Mouse (Mus musculus) ovary, postnatal 14 days (tissue): ENCODE results near the gene Klc4.

ENCODE experiments used
- DNase-seq: peaks from one replicate; pipeline ENCODE4 v3.0.0; 2022; ENCODE audit warnings: low spot score

Gene Klc4

DNA sequence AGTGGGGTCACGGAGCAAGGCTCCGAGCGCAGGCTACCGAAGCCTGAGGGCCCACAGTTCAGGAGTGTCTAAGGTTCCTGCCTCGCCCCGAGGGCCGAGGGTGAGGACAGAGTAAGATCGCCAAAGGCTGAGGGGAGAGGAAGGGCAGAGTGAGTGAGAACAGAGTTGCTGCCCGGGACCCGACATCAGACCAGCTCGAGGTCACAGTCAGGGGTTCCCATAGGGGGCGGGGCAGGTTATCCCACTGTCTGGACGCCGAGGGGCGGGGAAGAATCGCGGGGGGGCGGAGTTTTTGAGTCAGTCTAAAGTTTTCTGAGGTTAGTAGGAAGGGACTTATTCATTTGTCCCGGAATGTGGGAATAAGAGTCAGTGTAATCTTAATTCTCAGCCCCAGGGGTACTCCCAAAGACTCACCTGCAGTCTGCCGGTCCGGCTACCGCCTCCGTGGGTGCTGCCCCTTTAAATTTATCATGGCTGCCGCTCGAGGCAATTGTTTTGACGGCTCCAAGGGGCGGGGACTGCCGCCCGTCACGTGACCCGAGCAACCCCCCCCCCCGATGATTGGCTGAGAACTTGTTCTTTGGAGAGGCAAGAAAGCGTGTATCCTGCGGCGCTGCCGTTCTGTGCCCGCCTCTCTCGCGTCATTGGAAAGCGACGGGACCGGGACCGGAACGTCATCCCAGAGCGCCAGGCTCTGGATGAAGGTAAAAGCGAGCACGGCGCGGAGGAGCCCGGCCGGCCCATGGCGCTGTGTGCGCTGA is at the start of gene Klc4, which contains the start of gene Mrpl2:
Gene Klc4 (minus strand): TSS at position 462 of the 761 bp plus-strand sequence.
Gene Mrpl2 (plus strand): TSS at position 669 of the 761 bp plus-strand sequence.
- DNase-seq = peak; percentile 99

DNA sequence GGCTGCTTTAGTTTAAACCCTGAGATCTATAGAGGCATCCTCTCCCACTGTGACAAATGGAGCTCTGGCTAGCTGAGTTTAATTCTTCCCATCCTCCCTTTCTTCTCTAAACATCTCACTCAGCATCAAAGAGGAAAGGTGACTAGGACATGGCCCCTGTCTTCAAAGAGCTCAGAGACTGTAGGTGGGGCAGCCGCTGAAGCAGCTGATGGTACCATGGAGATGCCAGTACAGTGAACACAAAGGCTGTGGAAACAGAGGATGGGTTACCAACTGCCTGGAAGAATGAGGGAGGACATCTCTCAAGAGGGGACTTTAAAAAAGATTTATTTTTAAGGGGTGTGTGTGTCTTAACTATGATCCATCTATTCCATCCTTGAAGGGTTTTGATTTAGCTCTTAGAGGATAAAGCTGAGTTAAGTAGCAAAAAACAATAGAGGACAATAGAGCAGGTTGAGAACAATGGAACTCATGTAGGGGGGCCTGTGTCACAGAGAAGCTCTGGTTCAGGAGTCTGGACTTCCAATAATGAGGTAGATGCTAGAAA is 48.8 kb upstream of the Klc4 start:
- no peak for DNase-seq

DNA sequence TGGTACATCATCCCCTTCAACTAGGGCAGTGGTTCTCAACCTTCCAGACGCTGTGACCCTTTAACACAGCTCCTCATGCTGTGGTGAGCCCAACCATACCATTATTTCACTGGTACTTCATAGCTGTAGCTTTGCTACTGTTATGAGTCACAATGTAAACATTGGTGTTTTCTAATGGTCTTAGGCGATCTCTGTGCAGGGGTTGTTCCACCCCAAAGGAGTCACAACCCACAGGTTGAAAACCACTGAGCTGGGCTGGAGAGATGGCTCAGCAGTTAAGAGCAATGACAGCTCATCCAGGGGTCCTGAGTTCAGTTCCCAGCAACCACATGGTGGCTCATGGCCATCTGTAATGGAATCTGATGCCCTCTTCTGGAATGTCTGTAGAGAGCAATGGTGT is 45.6 kb upstream of the Klc4 start:
- DNase-seq = no peak

GRCm38 (mm10) chr17:46690665-46691064 is 44.8 kb upstream of the Klc4 start:
- no peak for DNase-seq

GRCm38 (mm10) chr17:46685913-46686312 is 40.1 kb upstream of the Klc4 start:
- no peak for DNase-seq

DNA sequence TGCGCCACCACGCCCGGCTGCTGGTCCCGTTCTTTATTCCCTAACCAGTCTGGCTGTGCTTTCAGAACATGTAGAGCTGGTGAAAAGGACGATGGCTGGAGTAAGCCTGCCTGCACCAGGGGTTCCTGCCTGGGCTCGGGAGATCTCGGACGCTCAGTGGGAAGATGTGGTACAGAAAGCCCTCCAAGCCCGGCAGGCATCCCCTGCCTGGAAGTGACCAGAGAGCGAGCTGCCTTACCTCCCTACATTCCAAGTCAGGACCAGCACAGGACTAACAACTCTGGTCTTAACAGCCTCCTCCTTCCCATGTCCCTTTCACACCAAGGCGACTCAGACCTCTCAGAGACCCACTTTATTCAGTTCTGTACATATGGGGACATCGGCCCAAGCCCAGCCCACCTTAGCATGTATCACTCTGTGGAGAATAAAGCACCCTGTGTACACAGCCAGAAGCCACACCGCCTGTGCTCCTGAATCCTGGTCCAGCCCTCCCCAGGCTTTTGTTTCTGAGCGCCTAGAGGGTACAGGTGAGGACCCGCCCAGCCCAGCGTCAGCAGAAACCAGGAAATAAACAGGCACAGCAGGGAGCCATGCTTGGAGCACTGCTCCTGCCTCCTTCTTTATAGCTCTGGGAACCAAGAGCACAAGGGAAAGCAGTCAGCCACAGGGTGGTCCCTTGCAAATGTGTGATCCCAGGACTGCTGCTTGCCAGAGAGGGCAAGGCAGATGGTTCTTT is 37.0 kb upstream of the Klc4 start:
- no peak for DNase-seq

GRCm38 (mm10) chr17:46681466-46682118 is 35.8 kb upstream of the Klc4 start:
- no peak for DNase-seq

DNA sequence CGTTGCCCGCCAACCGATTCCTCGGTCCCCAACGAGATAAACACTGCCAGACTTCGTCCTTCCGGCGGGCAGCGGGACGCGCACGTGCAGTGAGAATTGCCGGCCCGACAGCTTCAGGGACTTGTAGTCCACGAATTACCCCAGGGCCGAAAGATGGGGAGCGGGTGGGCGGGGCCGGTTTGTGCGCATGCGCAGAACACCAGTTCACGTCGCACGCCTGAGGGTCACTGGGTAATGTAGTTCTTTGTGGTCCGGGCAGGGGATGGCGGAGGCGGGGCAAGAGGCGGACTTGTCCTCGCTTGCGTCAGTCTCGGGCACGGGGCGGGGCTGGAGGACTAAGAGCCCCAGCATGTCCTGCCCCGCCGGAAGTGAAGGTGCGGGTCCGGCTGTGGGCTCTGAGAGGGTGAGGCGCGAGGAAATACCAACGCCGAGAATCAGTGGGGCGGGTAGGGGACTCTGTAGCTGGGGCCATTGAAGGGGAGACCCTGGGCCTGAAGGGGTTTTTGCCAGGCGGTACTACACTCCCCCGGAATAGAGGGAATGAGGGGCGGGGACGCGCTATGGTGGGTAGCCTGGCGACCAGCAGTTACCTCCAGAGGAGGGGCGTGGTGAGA is 35.0 kb upstream of the Klc4 start, which contains the start of gene Klhdc3:
Gene Klhdc3 (minus strand): TSS at position 155 of the 614 bp plus-strand sequence.
- DNase-seq = peak; percentile 92

DNA sequence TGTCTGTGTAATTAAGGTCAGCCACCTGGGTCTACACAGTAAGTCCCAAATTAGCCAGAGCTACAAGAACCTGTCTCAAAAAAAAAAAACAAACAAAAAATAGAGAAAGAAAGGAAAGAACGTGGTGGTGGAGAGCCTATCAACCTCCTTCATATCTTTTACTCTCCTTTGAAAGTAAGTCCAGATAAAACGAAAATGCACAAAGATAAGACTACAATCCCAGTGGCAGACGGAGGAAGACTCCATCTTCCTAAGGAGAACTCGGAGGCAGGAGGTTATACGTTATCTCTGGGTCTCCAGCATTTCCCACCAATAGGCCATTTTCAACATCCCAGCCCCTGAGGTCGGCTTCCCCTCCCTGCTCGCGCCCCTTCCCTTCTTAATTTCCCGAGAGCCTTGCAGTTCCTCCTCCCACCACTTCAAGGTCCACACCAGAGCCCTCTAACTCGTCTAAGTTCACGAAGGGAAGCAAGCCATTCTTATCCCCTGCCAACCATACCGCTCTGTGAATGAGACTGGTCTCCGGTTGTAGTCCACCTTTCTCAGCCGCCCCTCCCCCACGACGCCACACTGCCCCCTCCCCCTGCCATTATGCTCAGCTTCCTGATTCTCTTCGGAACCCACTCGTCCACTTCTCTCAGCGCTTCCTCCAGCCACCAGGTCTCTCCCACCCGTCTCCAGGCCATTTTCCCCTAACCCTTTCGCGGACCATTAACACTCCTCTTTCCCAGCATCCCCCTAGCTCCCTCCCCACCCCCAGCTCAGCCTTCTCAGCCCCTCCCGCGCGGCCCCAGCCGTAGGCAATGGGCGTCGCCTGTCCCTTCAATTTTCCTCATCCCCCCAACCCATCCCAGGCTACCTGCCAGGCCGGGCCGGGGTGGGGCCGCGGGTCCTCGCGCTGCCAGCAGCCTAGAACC is 34.3 kb upstream of the Klc4 start:
- peak; percentile 42 for DNase-seq

- no peak for DNase-seq
Measured at GRCm38 (mm10) chr17:46678911-46679310, 33.1 kb upstream of the Klc4 start.

GRCm38 (mm10) chr17:46678416-46678815 is 32.6 kb upstream of the Klc4 start, which contains the start of gene Mea1:
Gene Mea1 (plus strand): TSS chr17:46678793.
- DNase-seq = no peak

- no peak for DNase-seq
Measured at GRCm38 (mm10) chr17:46674530-46675283, 28.9 kb upstream of the Klc4 start.

DNA sequence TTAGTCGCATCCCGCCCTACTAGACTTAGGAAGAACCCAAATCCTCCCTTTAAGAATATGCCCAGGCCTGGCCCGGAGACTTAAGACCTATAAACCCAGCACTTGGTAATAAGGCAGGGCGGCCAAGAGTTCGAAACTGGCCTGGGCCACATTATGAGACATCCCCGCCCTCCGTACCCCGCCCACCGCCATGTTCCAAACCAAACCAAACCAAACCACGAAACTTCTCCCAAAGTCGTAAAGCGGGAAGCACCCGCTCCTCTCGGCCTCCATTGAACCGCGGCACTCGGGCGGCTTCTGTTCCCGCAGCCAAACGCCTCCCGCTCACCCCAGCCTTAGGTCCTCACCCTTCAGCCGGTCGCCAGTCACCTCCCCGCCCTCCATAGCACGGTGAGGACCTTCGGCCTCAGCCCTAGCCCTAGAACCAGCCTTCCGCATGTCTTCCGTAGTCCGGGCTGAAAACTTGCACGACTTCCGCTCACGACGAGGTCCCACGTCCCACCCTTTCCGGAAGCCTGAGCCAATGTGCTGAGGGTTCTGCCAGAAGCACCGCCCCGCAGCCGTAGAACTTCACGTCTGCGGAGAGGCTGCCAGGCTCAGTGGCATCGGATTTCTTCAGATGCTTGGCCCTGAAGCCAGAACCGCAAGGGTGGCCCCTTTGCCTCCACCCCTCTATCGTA is 28.2 kb upstream of the Klc4 start, which contains the start of gene Rrp36:
Gene Rrp36 (minus strand): TSS at position 503 of the 680 bp plus-strand sequence.
- DNase-seq = peak; percentile 84

DNA sequence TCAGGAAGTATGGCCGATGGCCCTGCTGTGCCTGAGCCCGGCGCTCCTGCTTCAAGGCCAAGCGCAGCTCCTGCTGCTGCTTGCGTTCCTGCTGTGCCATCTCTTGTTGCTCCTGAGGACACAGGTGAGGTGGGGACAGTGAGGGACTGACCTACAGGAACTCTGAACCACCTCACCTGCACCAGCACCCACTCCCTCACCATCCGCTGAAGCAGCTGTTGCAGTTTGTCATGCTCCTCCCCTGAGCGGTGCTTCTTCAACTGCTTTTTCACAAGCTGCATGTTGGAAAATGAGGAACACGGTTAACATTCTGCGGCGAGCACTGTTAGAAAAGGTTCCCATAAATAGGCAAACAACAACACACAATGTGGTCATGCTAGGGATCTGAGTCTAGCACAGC is 24.1 kb upstream of the Klc4 start:
- DNase-seq = no peak

GRCm38 (mm10) chr17:46667712-46668111 is 21.9 kb upstream of the Klc4 start:
- no peak for DNase-seq

DNA sequence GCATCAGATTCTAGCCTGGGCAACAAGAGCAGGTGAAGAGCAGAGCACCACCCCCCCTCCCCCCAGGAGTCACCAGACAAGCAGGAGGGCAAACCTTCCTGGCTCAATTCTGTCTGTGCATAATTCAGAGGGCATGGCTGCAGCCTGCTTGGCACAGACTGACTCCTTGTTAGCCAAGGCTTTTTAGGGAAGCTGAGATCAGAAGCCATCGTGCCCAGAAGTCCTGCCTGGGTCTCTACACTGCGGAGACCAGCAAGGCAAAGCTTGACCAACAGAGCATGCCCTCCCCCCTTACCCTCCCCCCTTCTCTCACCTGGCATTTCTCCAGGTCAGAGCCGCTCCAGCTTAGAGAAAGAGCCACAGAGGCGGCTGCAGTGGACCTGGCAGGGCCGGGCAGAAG is 16.9 kb upstream of the Klc4 start:
- DNase-seq = no peak

- DNase-seq = no peak
Measured at GRCm38 (mm10) chr17:46661981-46662380, 16.2 kb upstream of the Klc4 start.

GRCm38 (mm10) chr17:46661351-46661750 is 15.5 kb upstream of the Klc4 start:
- DNase-seq = no peak

- DNase-seq = no peak
Measured at GRCm38 (mm10) chr17:46656054-46656453, 10.2 kb upstream of the Klc4 start.
